Mouse (Mus musculus) megakaryocyte, embryonic 14.5 days (primary cell): ENCODE data around the gene Cox6b1.

Experiments used
- FLI1 ChIP-seq: IDR thresholded peaks from 2 replicates; pipeline ENCODE4 v1.6.1; 2012; ENCODE audit warnings: low read length, inconsistent platforms, mixed read lengths
- GATA1 ChIP-seq: IDR thresholded peaks from 3 replicates; pipeline ENCODE4 v1.6.1; 2012; ENCODE audit warnings: mixed read lengths, low read length, inconsistent platforms, borderline replicate concordance

DNA sequence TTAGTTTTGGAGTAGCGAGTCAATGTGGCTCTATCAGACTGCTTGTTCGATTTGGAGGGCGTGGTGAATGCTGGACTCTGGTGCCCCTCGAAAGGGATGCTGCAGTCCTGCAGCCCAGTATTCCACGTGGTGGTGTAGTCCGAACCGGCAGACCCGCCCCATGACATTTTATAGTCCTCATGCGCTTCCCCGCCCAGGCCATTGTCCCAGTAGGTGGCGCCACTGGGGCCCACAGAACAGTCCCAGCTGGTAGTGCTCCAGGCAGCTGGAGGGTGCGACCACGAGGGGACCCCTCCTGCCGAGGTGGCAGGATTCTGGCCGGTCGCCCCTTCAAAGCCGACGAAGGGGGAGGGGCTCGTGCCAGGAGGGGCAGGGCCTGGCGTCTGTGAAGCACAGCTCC, 8.7 kb upstream of the Cox6b1 start:
- no peak for TF ChIP-seq GATA1
- TF ChIP-seq FLI1 = no peak
